Mouse (Mus musculus) liver, embryonic 12.5 days (tissue): ENCODE results near the gene Nek5. TPM values are rescaled to one million over a fixed set of nuclear protein-coding genes. Genes with fewer than 3 reads are reported as not detected.
A peak's percentile ranks its signal among the peaks of the same experiment; 100 is the strongest.
"Not testable (repeated sequence)": the region's sequence is repeated elsewhere in the genome, so short reads cannot be mapped to it uniquely, and the experiment has no call there.

Experiments used
- ATAC-seq: fragments of 200-750 bp; cut with Nextera tagmentation; 2 replicates; pipeline ENCODE4 v1.8.0; 2017; ENCODE audit warnings: moderate number of reproducible peaks, mild to moderate bottlenecking, moderate library complexity
- H3K27ac ChIP-seq: fragments of 300-500 bp; sonication (generic); 2 replicates; pipeline ENCODE4 v1.5.1; 2016; ENCODE audit warnings: mild to moderate bottlenecking
- H3K27me3 ChIP-seq: fragments of 300-500 bp; sonication (generic); replicated peaks from 2 replicates; pipeline ENCODE4 v1.6.1; 2016; ENCODE audit warnings: mild to moderate bottlenecking, moderate library complexity
- H3K36me3 ChIP-seq: fragments of 300-500 bp; sonication (generic); 2 replicates; pipeline ENCODE4 v1.6.1; 2016; ENCODE audit warnings: mild to moderate bottlenecking, moderate library complexity
- H3K4me1 ChIP-seq: fragments of 300-500 bp; sonication (generic); 2 replicates; pipeline ENCODE4 v1.6.1; 2016
- H3K4me2 ChIP-seq: fragments of 300-500 bp; sonication (generic); 2 replicates; pipeline ENCODE4 v1.6.1; 2016; ENCODE audit warnings: mild to moderate bottlenecking, moderate library complexity
- H3K4me3 ChIP-seq: fragments of 300-500 bp; sonication (generic); 2 replicates; pipeline ENCODE4 v1.5.1; 2016; ENCODE audit warnings: mild to moderate bottlenecking, moderate library complexity
- H3K9ac ChIP-seq: fragments of 300-500 bp; sonication (generic); 2 replicates; pipeline ENCODE4 v1.6.1; 2016; ENCODE audit warnings: mild to moderate bottlenecking, moderate library complexity
- H3K9me3 ChIP-seq: fragments of 300-500 bp; sonication (generic); replicated peaks from 2 replicates; pipeline ENCODE4 v1.6.1; 2016; ENCODE audit warnings: mild to moderate bottlenecking, moderate library complexity
- WGBS: fragments of 180-500 bp; shearing (Covaris S2); methylation state at CpG from one replicate; pipeline ENCODE4 v1.1.7; 2016; ENCODE audit not compliant: insufficient replicate concordance; 5-methylcytosine and 5-hydroxymethylcytosine counted together
- polyA plus RNA-seq: library from polyadenylated mRNA; unstranded; fragments of >200 nt; fragmentation: Nextera tagmentation; extraction: Ambion mirVana; gene quantifications from 2 replicates; pipeline ENCODE4 v1.2.1, GENCODE M21; 2016

The Nek5 gene
- polyA plus RNA-seq, 1 experiment from 2014 or later, result not detected

- 28% methylated on average over 1 of the region's 1 CpGs for WGBS
- H3K4me2 ChIP-seq, result no peak overlapping the region
- H3K4me3 ChIP-seq, result no peak overlapping the region
- no peak overlapping the region for H3K9ac ChIP-seq
- H3K36me3 ChIP-seq, result no peaks in the 10 kb centered on the region
- peak; percentile 90 for ATAC-seq
- no peaks in the 10 kb centered on the region for H3K9me3 ChIP-seq
- H3K27ac ChIP-seq, result peak overlapping the region; percentile 66
- H3K27me3 ChIP-seq, result no peaks in the 10 kb centered on the region
- peaks cover 18% of the 10 kb centered on the region for H3K4me1 ChIP-seq
Observed at GRCm38 (mm10) chr8:22143764-22144491, 19.1 kb upstream of the Nek5 start.

GRCm38 (mm10) chr8:22142592-22142991, 17.7 kb upstream of the Nek5 start:
- Histone ChIP-seq H3K4me1 (peaks cover 18% of the 10 kb centered on the region), H3K4me2 (no peak overlapping the region), H3K27me3 (no peaks in the 10 kb centered on the region), H3K27ac (no peak overlapping the region), H3K4me3 (no peak overlapping the region), H3K36me3 (no peaks in the 10 kb centered on the region), H3K9ac (no peak overlapping the region), H3K9me3 (no peaks in the 10 kb centered on the region)
- 78% methylated on average over 4 of the region's 4 CpGs for WGBS
- ATAC-seq, result no peak

- no peaks in the 10 kb centered on the region for H3K9me3 ChIP-seq
- 75% methylated on average over 4 of the region's 4 CpGs for WGBS
- no peak for ATAC-seq
- no peak overlapping the region for H3K9ac ChIP-seq
- H3K27me3 ChIP-seq, result no peaks in the 10 kb centered on the region
- no peak overlapping the region for H3K4me3 ChIP-seq
- no peak overlapping the region for H3K27ac ChIP-seq
- H3K4me2 ChIP-seq, result no peak overlapping the region
- peaks cover 18% of the 10 kb centered on the region for H3K4me1 ChIP-seq
- H3K36me3 ChIP-seq, result no peaks in the 10 kb centered on the region
Observed at GRCm38 (mm10) chr8:22141836-22142385, 17.1 kb upstream of the Nek5 start.

- H3K9ac ChIP-seq, H3K4me2 ChIP-seq, H3K27ac ChIP-seq, H3K4me3 ChIP-seq, H3K36me3 ChIP-seq, ATAC-seq, H3K9me3 ChIP-seq, H3K27me3 ChIP-seq: not testable (repeated sequence)
- WGBS, result 90% methylated on average over 9 of the region's 9 CpGs
- H3K4me1 ChIP-seq, result peaks cover 22% of the 10 kb centered on the region
Observed at GRCm38 (mm10) chr8:22136462-22136861, 11.6 kb upstream of the Nek5 start.

- H3K9me3 ChIP-seq, result no peaks in the 10 kb centered on the region
- no peak overlapping the region for H3K4me3 ChIP-seq
- peak overlapping the region; percentile 90 for H3K27ac ChIP-seq
- H3K36me3 ChIP-seq, result no peaks in the 10 kb centered on the region
- H3K4me2 ChIP-seq, result peak overlapping the region; percentile 57
- 0 out of 2 replicates have a peak, but pooled peaks have one; percentile 1 for ATAC-seq
- H3K4me1 ChIP-seq, result peaks cover 22% of the 10 kb centered on the region
- no peaks in the 10 kb centered on the region for H3K27me3 ChIP-seq
- no peak overlapping the region; the same call in 1 of the 2 replicates for H3K9ac ChIP-seq
- WGBS, result 71% methylated on average over 5 of the region's 5 CpGs
Observed at GRCm38 (mm10) chr8:22134750-22135135, 9.9 kb upstream of the Nek5 start.

GRCm38 (mm10) chr8:22134078-22134749, 9.4 kb upstream of the Nek5 start:
- Histone ChIP-seq H3K36me3 (no peaks in the 10 kb centered on the region), H3K27me3 (no peaks in the 10 kb centered on the region), H3K27ac (peak overlapping the region; percentile 90), H3K9me3 (no peaks in the 10 kb centered on the region), H3K4me3 (no peak overlapping the region), H3K4me1 (peaks cover 22% of the 10 kb centered on the region), H3K4me2 (peak overlapping the region; percentile 57), H3K9ac (peak overlapping the region; percentile 44; the same call in 1 of the 2 replicates)
- ATAC-seq, result peak; percentile 100
- WGBS, result 41% methylated on average over 7 of the region's 7 CpGs

GRCm38 (mm10) chr8:22132062-22132461, 7.2 kb upstream of the Nek5 start:
- Histone ChIP-seq H3K4me3 (no peak overlapping the region), H3K36me3 (peaks cover 11% of the 10 kb centered on the region), H3K4me1 (peaks cover 22% of the 10 kb centered on the region), H3K4me2 (no peak overlapping the region), H3K27ac (no peak overlapping the region), H3K27me3 (no peaks in the 10 kb centered on the region), H3K9me3 (no peaks in the 10 kb centered on the region), H3K9ac (no peak overlapping the region)
- no peak for ATAC-seq
- WGBS, result 84% methylated on average over 12 of the region's 12 CpGs

GRCm38 (mm10) chr8:22107020-22107419, 17.8 kb downstream of the Nek5 start:
- no peak overlapping the region for H3K9ac ChIP-seq
- no peak for ATAC-seq
- no peak overlapping the region for H3K4me2 ChIP-seq
- no peaks in the 10 kb centered on the region for H3K9me3 ChIP-seq
- H3K27ac ChIP-seq, result no peak overlapping the region
- no peaks in the 10 kb centered on the region for H3K4me1 ChIP-seq
- H3K36me3 ChIP-seq, result no peaks in the 10 kb centered on the region
- H3K27me3 ChIP-seq, result no peaks in the 10 kb centered on the region
- H3K4me3 ChIP-seq, result no peak overlapping the region
- 56% methylated on average over 4 of the region's 4 CpGs for WGBS

- WGBS, result 52% methylated on average over 8 of the region's 8 CpGs
- no peaks in the 10 kb centered on the region for H3K9me3 ChIP-seq
- ATAC-seq, result no peak
Observed at GRCm38 (mm10) chr8:22091568-22091967, 33.3 kb downstream of the Nek5 start.

GRCm38 (mm10) chr8:22089226-22089625, 35.6 kb downstream of the Nek5 start:
- Histone ChIP-seq H3K27ac (no peak overlapping the region), H3K9ac (no peak overlapping the region), H3K4me2 (no peak overlapping the region), H3K4me3 (no peak overlapping the region), H3K36me3 (no peaks in the 10 kb centered on the region), H3K27me3 (no peaks in the 10 kb centered on the region; the same call in 1 of the 2 replicates), H3K4me1 (no peaks in the 10 kb centered on the region), H3K9me3 (no peaks in the 10 kb centered on the region)
- ATAC-seq, result no peak
- 86% methylated on average over 4 of the region's 4 CpGs for WGBS

More at GRCm38 (mm10) chr8:22091568-22091967, 33.3 kb downstream of the Nek5 start:
- Histone ChIP-seq H3K36me3 (no peaks in the 10 kb centered on the region), H3K4me1 (no peaks in the 10 kb centered on the region), H3K4me3 (no peak overlapping the region), H3K27ac (no peak overlapping the region), H3K4me2 (no peak overlapping the region), H3K27me3 (no peaks in the 10 kb centered on the region; the same call in 1 of the 2 replicates), H3K9ac (no peak overlapping the region)

- no peak overlapping the region for H3K9ac ChIP-seq
- 66% methylated on average over 9 of the region's 9 CpGs for WGBS
Observed at GRCm38 (mm10) chr8:22079313-22080007, 45.4 kb downstream of the Nek5 start.

More at GRCm38 (mm10) chr8:22079313-22080007, 45.4 kb downstream of the Nek5 start:
- H3K9me3 ChIP-seq, result no peaks in the 10 kb centered on the region
- ATAC-seq, result no peak
- H3K4me2 ChIP-seq, result no peak overlapping the region
- no peaks in the 10 kb centered on the region for H3K36me3 ChIP-seq
- H3K4me1 ChIP-seq, result peaks cover 6% of the 10 kb centered on the region; the same call in 1 of the 2 replicates
- no peak overlapping the region for H3K27ac ChIP-seq
- H3K4me3 ChIP-seq, result no peak overlapping the region
- no peaks in the 10 kb centered on the region for H3K27me3 ChIP-seq
